Mouse (Mus musculus) C2C12 (cell line): Measurements from ENCODE around the gene Rbm28.

ENCODE experiments used
- CEBPB ChIP-seq: IDR thresholded peaks from one replicate; pipeline ENCODE4 v1.6.1; 2011; ENCODE audit warnings: low read depth, mild to moderate bottlenecking, control low read depth, moderate library complexity
- CTCF ChIP-seq: IDR thresholded peaks from one replicate; pipeline ENCODE4 v1.5.1; 2011; ENCODE audit not compliant: control insufficient read depth, insufficient read depth, insufficient read length
- FOSL1 ChIP-seq: IDR thresholded peaks from one replicate; pipeline ENCODE4 v1.8.0; 2011; ENCODE audit warnings: mild to moderate bottlenecking, low read length; ENCODE audit not compliant: poor library complexity, insufficient read depth, severe bottlenecking
- MAX ChIP-seq: IDR thresholded peaks from one replicate; pipeline ENCODE4 v1.6.1; 2011; ENCODE audit warnings: mild to moderate bottlenecking, control low read depth
- MYOD1 ChIP-seq: IDR thresholded peaks from one replicate; pipeline ENCODE4 v1.6.1; 2011; ENCODE audit warnings: low read depth; ENCODE audit not compliant: control insufficient read depth, insufficient read length
- MYOG ChIP-seq: IDR thresholded peaks from one replicate; pipeline ENCODE4 v1.6.1; 2011; ENCODE audit not compliant: control insufficient read depth, insufficient read length; ENCODE audit errors: extremely low read depth
- USF1 ChIP-seq: IDR thresholded peaks from one replicate; pipeline ENCODE4 v1.6.1; 2011; ENCODE audit warnings: low read depth, mild to moderate bottlenecking, control low read depth, moderate library complexity

DNA sequence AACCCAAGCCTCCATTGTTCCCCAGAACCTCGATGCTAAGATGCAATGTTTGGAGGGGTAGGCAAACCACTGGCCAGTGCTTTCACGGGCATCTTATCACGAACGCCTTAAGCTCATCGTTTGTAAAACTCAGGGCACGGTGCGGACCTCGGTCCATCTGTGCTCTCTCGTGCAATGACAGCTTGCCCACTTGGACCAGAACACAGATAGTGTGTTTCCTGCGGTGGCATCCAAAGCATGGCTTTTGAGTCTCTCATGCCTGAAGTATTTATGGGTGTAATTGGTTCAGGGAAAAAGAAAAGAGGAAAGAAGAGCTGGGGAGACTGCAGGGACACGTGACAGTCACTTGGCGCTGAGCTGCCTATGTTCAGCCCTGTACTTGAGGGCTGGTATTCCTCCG lies 44.8 kb downstream of the Rbm28 start:
- TF ChIP-seq CTCF (no peak), MYOG (no peak), MAX (no peak), USF1 (no peak), CEBPB (no peak), FOSL1 (no peak), MYOD1 (no peak)
